Mouse (Mus musculus) adrenal gland, postnatal 25 days (tissue): Measurements from ENCODE around the gene Chil5. TPM values are rescaled to one million over a fixed set of nuclear protein-coding genes. Genes with fewer than 3 reads are reported as not detected.
"Not testable (repeated sequence)": the region's sequence is repeated elsewhere in the genome, so short reads cannot be mapped to it uniquely, and the experiment has no call there.

ENCODE experiments used
- DNase-seq: peaks from one replicate; pipeline ENCODE4 v3.0.0; 2021; ENCODE audit warnings: mixed read lengths
- long read RNA-seq: library from polyadenylated mRNA; stranded (forward); transcript quantifications from one replicate; pipeline ENCODE4 v2.0.0, GENCODE M21; 2021
- total RNA-seq: library from RNA; stranded (reverse); gene quantifications from 2 replicates; pipeline ENCODE4 v1.2.3, GENCODE M21; 2021

The Chil5 gene
- not detected in 2 replicates for total RNA-seq
- long read RNA-seq = 0 reads

DNA sequence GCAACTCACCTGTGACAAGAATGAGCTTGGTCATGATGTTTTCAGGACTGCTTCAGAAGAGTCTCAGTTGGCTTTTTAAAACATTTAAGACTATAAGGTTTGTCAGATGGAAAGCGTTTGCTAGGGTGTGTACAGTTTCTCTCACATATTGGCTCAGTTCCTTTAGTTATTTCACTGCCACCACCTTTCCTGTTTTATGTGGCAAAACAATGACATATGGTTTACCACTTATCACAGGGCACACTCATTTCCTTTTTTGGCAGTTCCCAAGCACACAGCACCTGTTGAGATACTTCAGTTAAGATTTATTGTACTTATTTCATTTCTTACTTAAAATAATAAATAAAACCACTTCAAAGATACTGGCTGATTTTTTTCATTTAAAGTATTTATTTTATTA lies at the start of gene Chil5:
Chil5 (minus strand) TSS at position 34 of the 400 bp plus-strand sequence.
- no peak for DNase-seq

DNA sequence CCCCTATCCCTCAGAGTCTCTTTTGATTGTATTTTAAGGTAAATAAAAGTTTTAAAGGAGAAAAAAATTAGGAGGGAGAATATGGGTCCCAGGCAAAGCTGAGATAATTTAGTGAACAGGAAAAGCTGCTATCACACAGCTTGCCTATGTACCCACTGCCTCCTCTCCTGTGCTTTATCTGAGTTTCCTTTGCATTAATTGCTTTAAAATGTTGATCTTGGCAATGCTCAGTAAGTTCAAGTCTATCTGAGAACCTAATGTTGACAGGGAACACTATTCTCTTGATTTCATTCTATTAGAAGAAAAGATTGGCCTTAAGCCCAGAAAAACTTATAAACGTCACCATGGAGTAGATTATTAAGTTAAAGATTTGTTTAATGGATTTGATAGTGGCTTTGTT lies 42.2 kb upstream of the Chil5 start:
- no peak for DNase-seq

DNA sequence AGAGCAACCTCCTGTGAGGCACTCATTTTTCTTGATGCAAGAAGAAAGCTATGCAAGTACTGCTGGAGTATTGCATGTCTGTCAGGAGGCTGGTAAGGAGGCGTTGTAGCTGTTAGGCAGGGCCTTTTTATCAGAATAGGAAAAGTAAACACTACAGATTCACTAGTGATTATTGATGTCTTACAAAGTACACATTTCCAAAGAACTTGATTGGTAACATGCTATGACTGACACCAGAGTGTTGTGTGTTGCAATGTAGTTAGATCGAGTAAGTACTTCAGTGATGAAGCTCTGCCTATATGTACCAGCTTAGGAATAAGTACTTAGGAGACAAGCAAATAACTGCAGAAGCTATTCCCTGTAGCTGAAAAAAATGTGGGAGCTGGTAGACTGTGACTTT lies 38.4 kb upstream of the Chil5 start:
- no peak for DNase-seq

DNA sequence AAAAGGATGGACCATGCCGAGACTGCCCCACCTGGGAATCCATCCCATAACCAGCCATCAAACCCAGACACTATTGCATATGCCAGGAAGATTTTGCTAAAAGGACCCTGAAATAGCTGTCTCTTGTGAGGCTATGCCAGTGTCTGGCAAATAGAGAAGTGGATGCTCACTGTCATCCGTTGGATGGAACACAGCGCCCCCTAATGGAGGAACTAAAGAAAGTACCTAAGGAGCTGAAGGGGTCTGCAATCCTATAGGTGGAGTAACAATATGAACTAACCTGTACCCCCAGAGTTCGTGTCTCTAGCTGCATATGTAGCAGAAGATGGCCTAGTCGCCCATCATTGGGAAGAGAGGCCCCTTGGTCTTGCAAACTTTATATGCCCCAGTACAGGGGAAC lies 35.1 kb upstream of the Chil5 start:
- not testable (repeated sequence) for DNase-seq

DNA sequence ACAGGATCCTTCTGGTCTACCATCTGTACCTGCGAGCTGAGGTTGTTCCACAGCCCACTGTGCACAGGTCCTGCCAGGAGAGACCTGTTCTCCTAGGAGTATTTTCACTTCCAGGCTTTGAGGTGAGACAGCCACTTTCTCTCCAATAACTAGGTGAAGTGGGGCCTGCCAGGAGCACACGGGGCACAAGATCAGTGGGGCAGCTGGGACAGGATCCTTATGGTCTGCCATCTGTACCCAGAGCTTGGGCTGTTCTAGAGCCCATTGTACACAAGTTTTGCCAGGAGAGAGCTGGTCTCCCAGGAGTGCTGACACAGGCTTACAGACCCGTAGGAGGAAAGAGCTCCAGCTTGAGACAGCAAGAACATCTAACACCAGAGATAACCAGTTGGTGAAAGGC lies 25.4 kb upstream of the Chil5 start:
- DNase-seq = no peak

DNA sequence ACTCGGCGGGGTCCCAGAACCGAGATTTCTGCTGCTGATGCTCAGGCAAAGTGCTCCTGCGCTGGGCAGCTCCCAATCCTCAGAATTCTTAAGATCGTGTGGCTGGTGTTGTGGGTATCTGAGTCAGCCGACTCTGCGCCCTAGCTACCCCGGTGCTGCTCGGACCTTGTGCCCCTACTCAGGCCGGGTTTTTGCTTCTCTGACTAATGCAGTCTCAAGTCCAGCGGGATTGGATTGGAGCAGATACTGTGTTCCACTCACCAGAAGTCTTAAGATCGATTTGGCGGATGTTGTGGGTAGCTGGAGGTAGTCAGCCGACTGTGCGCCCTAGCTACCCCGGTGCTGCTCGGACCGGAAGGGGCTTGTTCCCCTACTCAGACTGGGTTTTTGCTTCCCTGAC lies 19.3 kb upstream of the Chil5 start:
- DNase-seq = no peak

DNA sequence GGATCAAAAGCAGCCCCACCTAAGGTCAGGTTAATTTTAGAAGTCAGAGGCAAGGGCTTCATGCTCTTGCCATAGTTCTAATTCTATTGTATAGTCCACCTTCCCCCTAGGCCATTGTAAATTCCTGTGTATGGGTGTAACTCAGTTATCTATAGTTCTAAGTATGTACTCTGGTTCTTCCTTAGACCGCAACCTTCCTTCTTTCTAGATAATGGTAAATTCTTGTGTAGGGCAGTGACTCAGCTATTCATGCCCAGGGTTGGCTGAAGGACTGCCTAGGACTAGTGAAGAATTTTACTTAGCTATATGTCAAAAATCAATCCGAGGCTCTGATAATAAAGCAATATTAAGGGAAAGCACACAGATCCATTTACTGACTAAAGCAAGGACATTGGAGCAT lies 7.7 kb upstream of the Chil5 start:
- no peak for DNase-seq

DNA sequence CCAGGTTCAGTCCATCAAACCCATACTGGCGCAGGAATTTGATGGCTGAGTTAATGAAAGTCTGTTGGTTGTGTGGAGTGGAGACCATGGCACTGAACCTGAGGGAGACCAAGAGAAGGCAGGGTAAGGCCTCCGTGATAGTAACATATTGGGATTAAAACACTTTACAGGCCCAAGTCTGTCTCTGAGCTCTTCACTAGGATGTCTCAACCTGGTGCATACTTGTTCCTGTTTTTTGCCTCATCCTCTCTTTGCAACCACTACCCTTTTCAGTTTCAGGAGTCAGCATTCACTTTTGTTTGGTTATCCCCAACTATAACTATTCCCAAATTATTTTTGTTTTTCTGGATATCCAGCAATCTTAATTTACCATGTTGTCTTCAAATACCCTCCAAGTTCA lies 8.5 kb downstream of the Chil5 start:
- DNase-seq = no peak

DNA sequence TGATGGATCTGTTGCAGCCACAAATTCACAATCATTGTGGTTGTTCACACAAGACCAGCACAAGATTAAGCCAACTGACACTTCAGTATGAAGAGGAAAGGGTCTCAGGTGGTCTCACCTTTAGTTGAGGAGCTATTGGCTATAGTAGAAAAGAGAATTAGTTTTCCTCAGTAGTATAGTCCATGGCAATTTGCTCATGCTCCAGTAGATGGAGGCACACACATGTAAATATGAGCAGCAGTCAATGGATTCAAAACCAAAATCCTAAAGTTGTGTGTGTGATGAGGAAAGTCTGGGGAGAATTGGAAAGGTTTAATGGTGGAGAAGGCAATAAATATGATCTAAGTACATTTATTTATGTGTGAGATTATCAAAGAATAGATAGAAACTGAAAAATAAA lies 10.8 kb downstream of the Chil5 start:
- no peak for DNase-seq

DNA sequence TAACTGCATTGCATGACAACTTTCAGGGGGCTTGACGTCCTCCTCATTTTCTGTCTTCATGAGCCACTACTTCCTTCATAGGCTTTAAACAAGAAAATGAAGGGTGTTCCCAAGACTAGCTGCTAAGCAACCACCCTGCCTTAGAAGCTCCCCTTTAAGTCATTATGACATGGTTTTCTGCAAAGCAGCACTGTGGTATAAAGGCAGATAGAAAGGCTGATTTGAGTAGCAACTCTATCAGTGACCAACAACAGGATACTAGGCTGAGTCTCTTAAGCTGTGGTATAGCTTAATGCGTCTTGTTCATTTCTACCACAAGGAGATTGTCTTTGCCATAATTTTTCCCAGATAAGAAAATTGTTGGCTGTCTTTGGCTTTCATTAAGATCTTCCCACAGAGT lies 18.1 kb downstream of the Chil5 start, which contains the start of gene Pifo:
Pifo (minus strand) TSS at position 101 of the 400 bp plus-strand sequence.
- DNase-seq = no peak

DNA sequence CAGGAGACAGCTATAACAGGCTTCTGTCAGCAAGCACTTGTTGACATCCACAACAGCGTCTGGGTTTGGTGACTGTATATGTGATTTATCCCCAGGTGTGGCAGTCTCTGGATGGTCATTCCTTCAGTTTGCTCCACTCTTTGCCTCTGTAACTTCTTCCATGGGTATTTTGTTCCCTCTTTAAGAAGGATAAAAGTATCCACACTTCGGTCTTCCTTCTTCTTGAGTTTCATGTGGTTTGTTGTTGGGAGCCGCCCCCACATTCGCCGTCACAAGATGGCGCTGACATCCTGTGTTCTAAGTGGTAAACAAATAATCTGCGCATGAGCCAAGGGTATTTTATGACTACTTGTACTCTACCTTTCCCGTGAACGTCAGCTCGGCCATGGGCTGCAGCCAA lies 29.3 kb downstream of the Chil5 start:
- DNase-seq = not testable (repeated sequence)

DNA sequence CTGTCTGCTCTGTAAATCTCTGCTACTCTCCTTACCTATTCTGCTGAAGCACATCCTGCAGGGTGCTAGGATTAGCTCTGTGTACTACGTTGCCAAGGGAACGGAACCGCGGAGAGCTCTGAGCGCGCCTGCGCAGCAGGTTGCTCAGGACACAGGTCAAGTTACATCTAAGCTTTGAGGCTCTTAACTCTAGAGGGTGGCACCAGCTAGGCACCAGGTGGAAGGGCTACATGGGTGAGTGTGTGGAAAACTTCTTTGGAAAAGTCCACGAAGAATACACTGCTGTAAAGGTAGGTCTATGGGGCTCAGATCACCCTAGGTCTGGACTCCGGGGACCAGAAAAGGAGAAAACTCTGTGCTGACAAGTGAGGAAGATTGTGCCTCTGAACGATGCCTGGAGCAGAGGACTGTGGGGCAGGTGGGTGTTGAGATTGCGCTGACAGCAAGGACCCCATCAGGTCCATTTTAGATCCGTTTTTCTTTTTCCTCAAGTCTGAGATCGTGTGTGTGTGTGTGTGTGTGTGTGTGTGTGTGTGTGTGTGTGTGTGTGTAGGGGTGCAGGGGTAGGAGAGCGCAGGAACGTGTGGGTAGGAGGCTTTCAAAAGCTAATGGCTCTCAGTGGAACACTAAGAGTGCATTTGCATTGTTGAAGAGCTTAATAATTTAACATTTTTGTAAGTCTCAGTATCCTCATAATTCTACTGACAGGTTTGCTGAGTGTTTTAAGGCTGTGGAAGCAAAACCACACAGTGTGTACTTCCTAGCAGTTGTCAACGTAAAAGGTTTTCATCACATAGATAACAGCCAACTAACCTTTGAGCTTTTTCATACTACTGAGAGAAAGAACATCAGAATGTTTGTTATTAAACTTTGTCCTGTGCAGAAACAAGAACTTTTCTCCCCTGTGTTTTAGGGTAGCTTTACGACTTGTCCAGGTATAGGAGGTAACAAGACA lies 30.9 kb downstream of the Chil5 start:
- DNase-seq = no peak

DNA sequence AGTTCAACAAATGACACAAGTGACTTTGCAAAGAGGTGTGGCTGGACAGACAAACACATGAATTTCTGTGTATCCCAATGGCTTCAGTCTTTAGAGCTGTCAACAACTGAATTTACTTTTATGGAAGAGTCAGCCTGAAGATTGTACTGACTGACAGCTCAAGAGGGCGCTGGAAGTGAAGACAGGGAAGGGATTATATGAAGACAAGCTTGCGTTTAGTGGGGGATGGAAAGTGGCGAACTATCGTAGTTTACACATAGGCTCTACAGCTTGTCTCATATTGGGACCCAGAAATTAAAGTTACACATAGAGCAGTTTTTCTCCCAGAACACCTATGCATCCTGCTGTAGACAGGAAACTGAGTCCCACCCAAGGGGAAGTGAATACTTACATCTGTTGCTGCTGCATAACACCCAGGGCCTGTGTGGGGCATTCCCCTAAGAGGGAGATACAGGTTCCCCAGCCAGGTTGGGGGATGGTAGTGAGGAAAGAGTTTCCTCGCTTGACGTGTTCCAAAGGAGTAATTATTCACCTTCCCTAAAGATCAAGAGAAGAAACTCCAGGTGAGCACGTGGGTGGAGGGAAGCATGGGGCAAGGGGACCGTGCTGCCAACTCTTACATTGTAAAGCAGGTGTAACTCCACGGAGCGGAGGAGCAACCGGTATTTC lies 31.8 kb downstream of the Chil5 start:
- DNase-seq = no peak

DNA sequence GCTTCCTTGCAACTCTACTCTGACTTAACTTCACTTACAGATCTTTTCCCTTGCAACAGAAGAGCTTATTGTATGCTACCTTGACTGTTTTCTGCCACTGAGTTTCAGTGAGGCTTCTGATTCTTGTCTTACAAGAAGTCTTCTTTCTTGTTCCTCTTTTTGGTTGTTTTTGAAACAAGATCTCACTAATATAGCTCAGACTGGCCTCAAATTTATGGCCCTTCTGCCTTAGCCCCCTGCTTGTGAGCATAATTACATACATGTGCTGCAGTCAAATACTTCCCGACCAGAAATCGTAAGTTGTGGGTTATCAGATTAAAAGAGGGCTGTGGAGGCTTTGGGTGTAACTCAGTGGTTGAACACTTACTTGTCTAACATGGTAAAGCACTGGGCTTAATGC lies 37.9 kb downstream of the Chil5 start:
- DNase-seq = no peak

DNA sequence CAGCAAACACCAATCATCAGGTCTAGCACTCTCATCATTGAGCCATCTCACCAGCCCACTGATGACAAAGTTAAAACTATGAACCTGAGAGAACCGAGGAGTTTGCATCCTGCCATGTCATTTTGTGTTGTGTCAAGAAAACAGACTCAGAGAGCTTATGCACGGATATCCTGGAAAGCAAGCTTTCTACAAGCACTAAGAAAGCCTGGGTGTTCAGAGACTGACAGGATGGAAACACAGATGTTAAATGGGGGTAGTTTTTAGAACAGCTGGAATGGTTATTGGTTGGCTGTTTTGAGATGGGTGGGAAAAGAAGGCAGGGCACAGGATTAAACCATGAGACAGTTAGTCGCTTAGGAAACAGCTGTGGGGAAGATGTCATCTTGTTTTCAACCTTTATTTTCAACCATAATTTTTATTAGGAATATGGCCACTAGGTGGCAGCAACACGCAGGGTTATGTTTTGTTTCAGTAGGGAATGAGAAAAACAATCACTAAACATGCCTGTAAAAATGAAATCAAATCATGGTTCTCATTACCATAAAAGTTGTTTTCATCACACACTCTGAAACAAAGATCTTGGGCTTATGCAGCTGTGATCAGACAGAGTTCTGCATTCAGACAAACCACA lies 40.8 kb downstream of the Chil5 start:
- peak; percentile 24 for DNase-seq

DNA sequence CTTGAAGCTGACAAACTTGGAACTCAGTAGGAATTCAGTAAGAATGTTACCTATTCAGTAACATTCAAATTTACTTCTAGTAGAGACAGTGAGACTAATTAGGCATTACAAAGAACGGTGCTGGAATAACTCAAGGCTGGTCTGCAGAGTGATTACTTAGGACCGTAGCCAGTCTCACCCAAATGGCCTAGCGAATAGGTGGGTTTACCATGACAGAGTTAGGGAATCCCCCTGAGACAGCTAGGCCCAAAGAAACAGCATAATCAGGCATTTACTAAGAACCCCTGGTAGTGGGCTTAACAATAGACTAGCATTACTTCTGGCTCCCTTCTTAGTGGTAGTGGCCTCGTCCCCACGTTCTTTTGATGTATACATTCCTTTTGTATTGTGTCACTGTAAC lies 43.0 kb downstream of the Chil5 start:
- DNase-seq = not testable (repeated sequence)

DNA sequence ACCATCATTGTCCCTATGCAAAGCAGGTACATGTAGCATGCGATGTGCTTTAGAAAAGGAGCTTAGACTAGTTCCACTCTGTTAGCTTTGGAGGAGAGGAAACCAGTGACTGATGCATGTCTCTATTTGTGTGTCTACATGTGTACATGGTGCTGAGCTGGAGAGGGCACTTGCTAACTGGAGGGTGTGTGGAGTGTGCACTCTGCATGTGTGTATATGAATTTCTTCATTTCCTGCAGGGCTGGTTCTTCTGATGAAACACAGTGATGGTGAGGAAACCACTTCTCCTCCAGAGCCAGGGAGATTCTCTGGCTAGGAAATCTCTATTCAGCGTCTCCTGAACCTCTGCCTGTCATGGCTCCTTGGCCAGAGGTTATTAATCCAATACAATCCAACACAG lies 58.4 kb downstream of the Chil5 start:
- DNase-seq = no peak

DNA sequence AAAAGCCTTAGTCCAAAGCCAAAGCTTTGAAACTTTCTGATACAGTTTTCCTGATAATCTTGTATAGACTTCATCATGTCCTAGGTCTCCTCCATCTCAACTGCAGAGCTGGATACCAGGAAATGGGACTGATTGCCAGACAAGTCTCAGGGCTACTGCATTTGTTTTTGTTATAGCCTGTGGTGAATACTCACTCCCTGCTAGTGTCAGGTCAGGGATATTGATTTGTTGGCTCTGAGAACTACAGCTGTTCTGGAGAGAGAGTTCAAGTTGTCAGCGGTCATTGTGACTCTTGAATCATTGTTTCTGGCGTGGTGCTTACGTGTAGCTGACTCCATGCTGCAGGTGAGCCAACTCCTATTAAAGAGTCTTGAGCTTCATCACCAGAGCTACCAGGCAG lies 59.2 kb downstream of the Chil5 start, which contains the start of gene Ovgp1:
Ovgp1 (plus strand) TSS at position 301 of the 400 bp plus-strand sequence.
- DNase-seq = no peak

DNA sequence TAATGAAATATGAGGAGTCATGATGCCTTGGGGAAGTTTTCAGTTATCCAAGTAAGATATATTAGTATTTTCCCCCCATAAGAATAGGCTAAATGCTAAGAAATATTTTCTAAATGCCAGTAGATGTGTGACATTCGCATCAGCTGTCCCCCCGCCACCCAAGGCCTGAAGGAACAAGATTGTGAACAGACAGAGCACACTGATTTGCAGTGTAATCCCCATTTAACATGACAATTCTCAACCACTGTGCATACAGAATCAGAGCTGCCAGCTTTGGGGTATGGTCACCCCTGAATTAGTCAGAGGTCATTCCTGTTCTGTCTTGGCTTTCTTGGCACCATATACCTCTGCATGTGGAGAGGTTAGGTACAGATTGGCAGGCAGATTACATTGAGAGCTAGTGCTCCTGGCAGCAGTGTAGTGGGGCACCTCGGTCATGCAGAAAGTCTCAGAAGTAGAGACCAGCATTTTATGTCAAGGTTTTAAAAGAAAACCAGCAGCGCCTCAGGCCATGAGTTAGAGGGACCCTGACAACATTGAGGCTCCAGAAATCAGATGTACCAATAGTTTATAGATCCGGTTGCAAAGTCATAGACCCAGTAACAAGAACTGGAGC lies 60.7 kb downstream of the Chil5 start:
- no peak for DNase-seq
